Mouse (Mus musculus) forebrain, embryonic 12.5 days (tissue): ENCODE data around the gene Bsn. TPM values are rescaled to one million over a fixed set of nuclear protein-coding genes. Genes with fewer than 3 reads are reported as not detected.
A peak's percentile ranks its signal among the peaks of the same experiment; 100 is the strongest.

Experiments
- ATAC-seq: fragments of 200-750 bp; cut with Nextera tagmentation; 2 replicates; pipeline ENCODE4 v1.8.0; 2017; ENCODE audit warnings: moderate TSS enrichment; ENCODE audit not compliant: low FRiP score
- H3K27ac ChIP-seq: fragments of 300-500 bp; sonication (generic); 2 replicates; pipeline ENCODE4 v1.5.1; 2016; ENCODE audit warnings: mild to moderate bottlenecking
- H3K27me3 ChIP-seq: fragments of 300-500 bp; sonication (generic); 2 replicates; pipeline ENCODE4 v1.6.1; 2016; ENCODE audit warnings: mild to moderate bottlenecking
- H3K36me3 ChIP-seq: fragments of 300-500 bp; sonication (generic); replicated peaks from 2 replicates; pipeline ENCODE4 v1.6.1; 2016; ENCODE audit warnings: mild to moderate bottlenecking
- H3K4me1 ChIP-seq: fragments of 300-500 bp; sonication (generic); 2 replicates; pipeline ENCODE4 v1.6.1; 2016
- H3K4me2 ChIP-seq: fragments of 300-500 bp; sonication (generic); 2 replicates; pipeline ENCODE4 v1.6.1; 2016; ENCODE audit warnings: mild to moderate bottlenecking, moderate library complexity
- H3K4me3 ChIP-seq: fragments of 300-500 bp; sonication (generic); replicated peaks from 2 replicates; pipeline ENCODE4 v1.5.1; 2016; ENCODE audit warnings: mild to moderate bottlenecking
- H3K9ac ChIP-seq: fragments of 300-500 bp; sonication (generic); 2 replicates; pipeline ENCODE4 v1.6.1; 2016; ENCODE audit warnings: mild to moderate bottlenecking
- H3K9me3 ChIP-seq: fragments of 300-500 bp; sonication (generic); 2 replicates; pipeline ENCODE4 v1.6.1; 2016
- WGBS: fragments of 180-500 bp; shearing (Covaris S2); methylation state at CpG from one replicate; pipeline ENCODE4 v1.1.7; 2016; 5-methylcytosine and 5-hydroxymethylcytosine counted together
- polyA plus RNA-seq: library from polyadenylated mRNA; unstranded; fragments of >200 nt; fragmentation: Nextera tagmentation; extraction: Ambion mirVana; gene quantifications from 2 replicates; pipeline ENCODE4 v1.2.1, GENCODE M21; 2016

Bsn gene
- polyA plus RNA-seq: 3.6 and 3.9 TPM in 2 replicates

GRCm38 (mm10) chr9:108189787-108190679 is at the start of gene Bsn:
Gene Bsn, minus strand, starts transcription at chr9:108190384.
- Histone ChIP-seq H3K4me2 (peak within 1 kb of the TSS; percentile 87), H3K9me3 (no peaks in the 10 kb centered on the region), H3K27ac (peak within 1 kb of the TSS; percentile 60), H3K9ac (peak within 1 kb of the TSS; percentile 93), H3K4me1 (peaks cover 19% of the 10 kb centered on the region), H3K36me3 (no peaks in the 10 kb centered on the region), H3K4me3 (peak within 1 kb of the TSS; percentile 80), H3K27me3 (peaks cover 15% of the 10 kb centered on the region; the same call in 1 of the 2 replicates)
- WGBS: 2% methylated on average over 66 of the region's 91 CpGs
- peak; percentile 90 for ATAC-seq

- no peaks in the 10 kb centered on the region for H3K9me3 ChIP-seq
- no peak for ATAC-seq
- H3K9ac ChIP-seq: no peak overlapping the region
- peaks cover 12% of the 10 kb centered on the region; the same call in 1 of the 2 replicates for H3K36me3 ChIP-seq
- H3K4me2 ChIP-seq: no peak overlapping the region
- H3K4me1 ChIP-seq: no peaks in the 10 kb centered on the region
- H3K27me3 ChIP-seq: no peaks in the 10 kb centered on the region
- H3K4me3 ChIP-seq: no peak overlapping the region
- WGBS: 74% methylated on average over 5 of the region's 5 CpGs
- H3K27ac ChIP-seq: no peak overlapping the region
Measured at GRCm38 (mm10) chr9:108239951-108240350, 49.8 kb upstream of the Bsn start.

- 87% methylated on average over 3 of the region's 3 CpGs for WGBS
- H3K4me1 ChIP-seq: no peaks in the 10 kb centered on the region
Measured at GRCm38 (mm10) chr9:108238831-108239230, 48.6 kb upstream of the Bsn start.

GRCm38 (mm10) chr9:108238402-108238801 is 48.2 kb upstream of the Bsn start:
- peaks cover 7% of the 10 kb centered on the region for H3K36me3 ChIP-seq
- no peaks in the 10 kb centered on the region for H3K4me1 ChIP-seq
- WGBS: 89% methylated on average over 2 of the region's 2 CpGs

More at GRCm38 (mm10) chr9:108238831-108239230, 48.6 kb upstream of the Bsn start:
- no peaks in the 10 kb centered on the region for H3K27me3 ChIP-seq
- H3K4me2 ChIP-seq: no peak overlapping the region
- H3K4me3 ChIP-seq: no peak overlapping the region
- no peak for ATAC-seq
- no peaks in the 10 kb centered on the region for H3K9me3 ChIP-seq
- no peak overlapping the region for H3K9ac ChIP-seq
- H3K27ac ChIP-seq: no peak overlapping the region
- peaks cover 10% of the 10 kb centered on the region for H3K36me3 ChIP-seq

GRCm38 (mm10) chr9:108234682-108235081 is 44.5 kb upstream of the Bsn start:
- Histone ChIP-seq H3K4me3 (no peak overlapping the region), H3K4me1 (no peaks in the 10 kb centered on the region), H3K36me3 (peaks cover 10% of the 10 kb centered on the region), H3K27ac (no peak overlapping the region), H3K9me3 (no peaks in the 10 kb centered on the region), H3K27me3 (no peaks in the 10 kb centered on the region), H3K9ac (no peak overlapping the region), H3K4me2 (no peak overlapping the region)
- no peak for ATAC-seq
- 93% methylated on average over 2 of the region's 2 CpGs for WGBS

More at GRCm38 (mm10) chr9:108238402-108238801, 48.2 kb upstream of the Bsn start:
- no peak overlapping the region for H3K9ac ChIP-seq
- ATAC-seq: no peak
- H3K4me3 ChIP-seq: no peak overlapping the region
- no peaks in the 10 kb centered on the region for H3K9me3 ChIP-seq
- H3K27ac ChIP-seq: no peak overlapping the region
- H3K4me2 ChIP-seq: no peak overlapping the region
- no peaks in the 10 kb centered on the region for H3K27me3 ChIP-seq

GRCm38 (mm10) chr9:108232908-108233307 is 42.7 kb upstream of the Bsn start:
- no peaks in the 10 kb centered on the region for H3K4me1 ChIP-seq
- H3K27me3 ChIP-seq: no peaks in the 10 kb centered on the region
- no peak overlapping the region for H3K4me2 ChIP-seq
- 95% methylated on average over 2 of the region's 2 CpGs for WGBS
- ATAC-seq: no peak
- no peak overlapping the region for H3K9ac ChIP-seq
- H3K9me3 ChIP-seq: no peaks in the 10 kb centered on the region
- H3K4me3 ChIP-seq: no peak overlapping the region
- H3K36me3 ChIP-seq: peaks cover 13% of the 10 kb centered on the region
- no peak overlapping the region for H3K27ac ChIP-seq

- no peaks in the 10 kb centered on the region for H3K4me1 ChIP-seq
- H3K9me3 ChIP-seq: no peaks in the 10 kb centered on the region
- H3K27ac ChIP-seq: no peak overlapping the region
- no peak for ATAC-seq
- no peak overlapping the region for H3K4me2 ChIP-seq
- 79% methylated on average over 2 of the region's 2 CpGs for WGBS
- no peaks in the 10 kb centered on the region for H3K27me3 ChIP-seq
- H3K36me3 ChIP-seq: peaks cover 6% of the 10 kb centered on the region; the same call in 1 of the 2 replicates
- no peak overlapping the region for H3K9ac ChIP-seq
- H3K4me3 ChIP-seq: no peak overlapping the region
Measured at GRCm38 (mm10) chr9:108227911-108228649, 37.9 kb upstream of the Bsn start.

- Histone ChIP-seq H3K9me3 (no peaks in the 10 kb centered on the region), H3K4me3 (no peak overlapping the region), H3K4me1 (no peaks in the 10 kb centered on the region), H3K36me3 (peaks cover 6% of the 10 kb centered on the region; the same call in 1 of the 2 replicates), H3K27me3 (no peaks in the 10 kb centered on the region), H3K4me2 (no peak overlapping the region), H3K27ac (no peak overlapping the region), H3K9ac (no peak overlapping the region)
- no peak for ATAC-seq
- WGBS: 82% methylated on average over 2 of the region's 2 CpGs
Measured at GRCm38 (mm10) chr9:108225166-108225565, 35.0 kb upstream of the Bsn start.

- no peak overlapping the region for H3K27ac ChIP-seq
- H3K9ac ChIP-seq: no peak overlapping the region
- no peak overlapping the region for H3K4me3 ChIP-seq
- H3K9me3 ChIP-seq: no peaks in the 10 kb centered on the region
- ATAC-seq: no peak
- WGBS: 91% methylated on average over 1 of the region's 1 CpGs
- no peak overlapping the region for H3K4me2 ChIP-seq
- H3K4me1 ChIP-seq: no peaks in the 10 kb centered on the region
- no peaks in the 10 kb centered on the region for H3K27me3 ChIP-seq
- no peaks in the 10 kb centered on the region; the same call in 1 of the 2 replicates for H3K36me3 ChIP-seq
Measured at GRCm38 (mm10) chr9:108223633-108224032, 33.4 kb upstream of the Bsn start.

- ATAC-seq: no peak
- no peaks in the 10 kb centered on the region for H3K27me3 ChIP-seq
- no peak overlapping the region for H3K4me3 ChIP-seq
- peaks cover 18% of the 10 kb centered on the region for H3K36me3 ChIP-seq
- H3K4me2 ChIP-seq: no peak overlapping the region
- 88% methylated on average over 3 of the region's 3 CpGs for WGBS
- H3K4me1 ChIP-seq: no peaks in the 10 kb centered on the region
- no peak overlapping the region for H3K27ac ChIP-seq
- H3K9ac ChIP-seq: 0 out of 2 replicates have a peak overlapping the region, but pooled peaks have one; percentile 4
- no peaks in the 10 kb centered on the region for H3K9me3 ChIP-seq
Measured at GRCm38 (mm10) chr9:108221566-108221965, 31.4 kb upstream of the Bsn start.

- no peaks in the 10 kb centered on the region for H3K9me3 ChIP-seq
- H3K9ac ChIP-seq: no peak overlapping the region
- H3K27ac ChIP-seq: no peak overlapping the region
- no peak for ATAC-seq
- H3K4me1 ChIP-seq: no peaks in the 10 kb centered on the region
- 87% methylated on average over 1 of the region's 1 CpGs for WGBS
- H3K4me3 ChIP-seq: no peak overlapping the region
- H3K36me3 ChIP-seq: peaks cover 21% of the 10 kb centered on the region
- H3K4me2 ChIP-seq: no peak overlapping the region
- H3K27me3 ChIP-seq: no peaks in the 10 kb centered on the region
Measured at GRCm38 (mm10) chr9:108220380-108220774, 30.2 kb upstream of the Bsn start.

GRCm38 (mm10) chr9:108219766-108220379 is 29.7 kb upstream of the Bsn start:
- Histone ChIP-seq H3K4me2 (no peak overlapping the region), H3K27ac (no peak overlapping the region), H3K9me3 (no peaks in the 10 kb centered on the region), H3K27me3 (no peaks in the 10 kb centered on the region), H3K9ac (no peak overlapping the region), H3K4me1 (no peaks in the 10 kb centered on the region), H3K4me3 (no peak overlapping the region), H3K36me3 (peaks cover 21% of the 10 kb centered on the region)
- no peak for ATAC-seq
- 87% methylated on average over 12 of the region's 12 CpGs for WGBS
